Mouse (Mus musculus) stomach, embryonic 15.5 days (tissue): Measurements from ENCODE around the gene Dbt. TPM values are rescaled to one million over a fixed set of nuclear protein-coding genes. Genes with fewer than 3 reads are reported as not detected.

Experiments used
- ATAC-seq: fragments of 200-750 bp; cut with Nextera tagmentation; 2 replicates; pipeline ENCODE4 v1.8.0; 2017; ENCODE audit warnings: low read depth, moderate number of reproducible peaks, moderate TSS enrichment; ENCODE audit not compliant: insufficient read depth, low FRiP score
- H3K27ac ChIP-seq: fragments of 300-500 bp; sonication (generic); 2 replicates; pipeline ENCODE4 v1.5.1; 2015; ENCODE audit warnings: mild to moderate bottlenecking, inconsistent platforms
- H3K27me3 ChIP-seq: fragments of 300-500 bp; sonication (generic); replicated peaks from 2 replicates; pipeline ENCODE4 v1.6.1; 2015; ENCODE audit warnings: inconsistent platforms
- H3K36me3 ChIP-seq: fragments of 300-500 bp; sonication (generic); 2 replicates; pipeline ENCODE4 v1.6.1; 2015; ENCODE audit warnings: inconsistent platforms
- H3K4me1 ChIP-seq: fragments of 300-500 bp; sonication (generic); 2 replicates; pipeline ENCODE4 v1.6.1; 2015; ENCODE audit warnings: inconsistent platforms
- H3K4me2 ChIP-seq: fragments of 300-500 bp; sonication (generic); 2 replicates; pipeline ENCODE4 v1.6.1; 2015; ENCODE audit warnings: mild to moderate bottlenecking, inconsistent platforms
- H3K4me3 ChIP-seq: fragments of 300-500 bp; sonication (generic); replicated peaks from 2 replicates; pipeline ENCODE4 v1.5.1; 2015; ENCODE audit warnings: inconsistent platforms
- H3K9ac ChIP-seq: fragments of 300-500 bp; sonication (generic); 2 replicates; pipeline ENCODE4 v1.6.1; 2015; ENCODE audit warnings: inconsistent platforms
- H3K9me3 ChIP-seq: fragments of 300-500 bp; sonication (generic); 2 replicates; pipeline ENCODE4 v1.6.1; 2016; ENCODE audit warnings: inconsistent platforms
- WGBS: fragments of 180-500 bp; shearing (Covaris S2); methylation state at CpG from one replicate; pipeline ENCODE4 v1.1.7; 2015; 5-methylcytosine and 5-hydroxymethylcytosine counted together
- polyA plus RNA-seq: library from polyadenylated mRNA; unstranded; fragments of >200 nt; fragmentation: Nextera tagmentation; extraction: Ambion mirVana; gene quantifications from 2 replicates; pipeline ENCODE4 v1.2.1, GENCODE M21; 2015

The Dbt gene
- polyA plus RNA-seq: 22.2 and 27.9 TPM in 2 replicates

DNA sequence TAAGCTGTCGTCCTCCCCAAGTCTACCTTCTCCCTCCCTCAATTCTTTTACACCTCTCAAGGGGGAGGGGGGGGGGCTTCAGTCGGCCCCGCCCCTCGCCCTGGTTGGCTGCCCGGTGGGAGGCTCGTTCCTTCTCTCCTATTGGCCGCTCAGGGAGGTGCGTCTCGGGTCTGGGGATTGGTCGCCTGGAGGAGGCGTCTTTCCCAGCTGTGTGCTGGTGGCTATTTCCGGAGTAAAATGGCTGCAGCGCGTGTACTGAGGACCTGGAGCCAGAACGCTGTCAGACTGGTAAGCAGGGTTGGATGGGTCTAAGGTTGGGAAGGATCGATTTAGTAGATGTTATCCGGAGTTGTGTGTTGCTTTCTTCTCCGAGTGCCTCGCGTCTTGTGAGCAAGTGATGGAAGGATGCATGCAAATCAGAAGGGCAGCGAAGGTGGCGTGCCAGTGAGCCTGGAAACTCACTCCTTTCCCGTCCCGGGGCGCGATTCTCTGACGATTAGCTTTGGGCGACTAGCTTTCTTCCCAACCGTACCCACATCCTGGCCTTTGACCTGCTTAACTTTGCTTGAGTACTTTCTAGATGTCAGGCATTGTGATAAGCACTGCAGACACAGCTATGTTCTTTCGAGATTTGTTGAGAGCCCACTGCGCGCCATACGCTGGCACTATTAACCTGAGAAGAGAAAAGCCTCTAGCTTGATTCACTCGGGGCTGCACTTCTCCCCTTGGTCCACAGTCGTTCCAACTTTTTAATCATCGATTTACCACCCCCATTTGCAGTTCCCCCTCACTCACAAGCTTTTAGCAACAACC lies at the start of gene Dbt:
Gene Dbt (plus strand): TSS at position 167 of the 813 bp plus-strand sequence.
- Histone ChIP-seq H3K27me3 (no peaks in the 10 kb centered on the region), H3K36me3 (no peaks in the 10 kb centered on the region), H3K9ac (peak within 1 kb of the TSS; percentile 14; the same call in 1 of the 2 replicates), H3K9me3 (no peaks in the 10 kb centered on the region), H3K27ac (peak within 1 kb of the TSS; percentile 4; the same call in 1 of the 2 replicates), H3K4me3 (peak within 1 kb of the TSS; percentile 70), H3K4me1 (peaks cover 10% of the 10 kb centered on the region; the same call in 1 of the 2 replicates), H3K4me2 (peak within 1 kb of the TSS; percentile 72)
- ATAC-seq: peak; percentile 92
- 2% methylated on average over 36 of the region's 36 CpGs for WGBS

GRCm38 (mm10) chr3:116464318-116464717 lies 48.6 kb upstream of the Dbt start:
- H3K36me3 ChIP-seq: no peaks in the 10 kb centered on the region
- H3K9ac ChIP-seq: no peak overlapping the region
- no peak overlapping the region for H3K27ac ChIP-seq
- H3K9me3 ChIP-seq: no peaks in the 10 kb centered on the region
- ATAC-seq: no peak
- 42% methylated on average over 2 of the region's 2 CpGs for WGBS
- H3K4me3 ChIP-seq: no peak overlapping the region
- no peak overlapping the region for H3K4me2 ChIP-seq
- no peaks in the 10 kb centered on the region for H3K27me3 ChIP-seq
- no peaks in the 10 kb centered on the region for H3K4me1 ChIP-seq

DNA sequence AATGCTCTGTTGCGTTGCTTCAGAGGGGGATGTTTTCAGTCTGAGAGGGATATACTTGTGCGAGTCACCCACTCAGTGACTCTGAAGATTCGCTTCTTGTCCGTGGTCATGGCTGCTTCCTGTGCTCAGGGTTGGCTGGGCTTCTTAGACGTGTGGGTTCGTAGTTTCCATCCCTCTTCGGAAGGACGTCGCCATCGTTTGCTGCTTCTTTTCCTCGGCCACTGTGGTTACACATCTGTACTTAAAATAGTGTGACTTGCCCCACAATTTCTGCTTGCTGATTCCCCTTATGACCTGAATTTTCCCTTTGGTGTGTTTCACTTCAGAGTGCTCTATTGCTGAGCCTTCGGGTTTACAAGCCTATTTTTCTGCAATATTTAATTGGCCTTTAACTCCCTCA lies 47.2 kb upstream of the Dbt start:
- WGBS: 80% methylated on average over 12 of the region's 12 CpGs
- Histone ChIP-seq H3K9me3 (no peaks in the 10 kb centered on the region), H3K27ac (no peak overlapping the region)

DNA sequence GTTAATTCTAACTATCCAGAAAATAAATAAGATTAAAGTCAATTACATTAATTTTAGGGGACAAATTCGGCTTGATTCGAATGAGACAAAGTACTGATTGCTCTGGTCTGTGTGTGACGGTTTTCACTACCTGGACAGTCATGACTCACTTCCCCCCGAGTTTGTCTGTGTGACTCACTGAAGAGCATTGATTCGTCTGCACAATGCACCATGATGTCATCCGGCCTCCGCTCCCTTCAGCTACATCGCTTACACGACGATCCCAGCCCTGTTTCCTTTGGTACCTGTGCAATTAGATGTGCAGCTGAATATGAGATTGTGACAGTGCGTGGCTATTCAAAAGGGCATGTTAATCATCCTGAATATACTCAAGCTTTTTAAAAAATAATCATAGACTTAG lies 38.3 kb upstream of the Dbt start:
- no peaks in the 10 kb centered on the region for H3K4me1 ChIP-seq
- no peaks in the 10 kb centered on the region for H3K36me3 ChIP-seq
- no peaks in the 10 kb centered on the region for H3K27me3 ChIP-seq
- no peaks in the 10 kb centered on the region for H3K9me3 ChIP-seq
- WGBS: 65% methylated on average over 11 of the region's 11 CpGs
- no peak overlapping the region for H3K9ac ChIP-seq
- no peak overlapping the region for H3K27ac ChIP-seq
- H3K4me2 ChIP-seq: no peak overlapping the region
- no peak overlapping the region for H3K4me3 ChIP-seq
- ATAC-seq: no peak

More for the DNA sequence above, 47.2 kb upstream of the Dbt start:
- no peaks in the 10 kb centered on the region for H3K36me3 ChIP-seq
- no peak for ATAC-seq
- H3K4me1 ChIP-seq: no peaks in the 10 kb centered on the region
- no peak overlapping the region for H3K4me2 ChIP-seq
- H3K27me3 ChIP-seq: no peaks in the 10 kb centered on the region
- no peak overlapping the region for H3K9ac ChIP-seq
- H3K4me3 ChIP-seq: no peak overlapping the region

GRCm38 (mm10) chr3:116476686-116477298 lies 36.1 kb upstream of the Dbt start:
- Histone ChIP-seq H3K4me1 (no peaks in the 10 kb centered on the region), H3K9me3 (no peaks in the 10 kb centered on the region), H3K4me3 (no peak overlapping the region), H3K9ac (no peak overlapping the region), H3K36me3 (no peaks in the 10 kb centered on the region), H3K4me2 (no peak overlapping the region), H3K27ac (no peak overlapping the region), H3K27me3 (no peaks in the 10 kb centered on the region)
- WGBS: 58% methylated on average over 5 of the region's 5 CpGs
- ATAC-seq: no peak

DNA sequence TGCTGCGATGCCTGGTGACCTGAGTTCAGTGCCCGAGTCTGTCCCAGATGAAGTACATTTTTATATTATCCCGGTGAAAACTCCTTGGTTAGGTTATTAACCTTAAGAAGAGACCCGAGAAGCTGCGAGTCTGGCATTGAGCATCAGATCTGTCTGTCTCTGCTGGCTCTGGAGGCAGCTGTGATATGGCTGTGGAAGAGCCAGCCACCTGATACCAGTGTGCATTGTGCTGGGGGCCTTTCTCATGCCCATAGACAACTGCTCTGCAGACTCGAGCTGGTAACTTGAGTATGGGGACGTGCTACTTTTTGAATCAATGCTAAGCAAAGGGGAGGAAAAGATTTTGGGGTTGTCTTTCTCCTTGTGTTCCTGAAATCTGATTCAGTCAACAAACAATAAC lies 35.5 kb upstream of the Dbt start:
- no peak overlapping the region for H3K27ac ChIP-seq
- WGBS: 79% methylated on average over 7 of the region's 7 CpGs
- no peaks in the 10 kb centered on the region for H3K9me3 ChIP-seq
- no peaks in the 10 kb centered on the region for H3K27me3 ChIP-seq
- no peak overlapping the region for H3K4me2 ChIP-seq
- H3K4me1 ChIP-seq: no peaks in the 10 kb centered on the region
- no peaks in the 10 kb centered on the region for H3K36me3 ChIP-seq
- H3K4me3 ChIP-seq: no peak overlapping the region
- no peak for ATAC-seq
- H3K9ac ChIP-seq: no peak overlapping the region

DNA sequence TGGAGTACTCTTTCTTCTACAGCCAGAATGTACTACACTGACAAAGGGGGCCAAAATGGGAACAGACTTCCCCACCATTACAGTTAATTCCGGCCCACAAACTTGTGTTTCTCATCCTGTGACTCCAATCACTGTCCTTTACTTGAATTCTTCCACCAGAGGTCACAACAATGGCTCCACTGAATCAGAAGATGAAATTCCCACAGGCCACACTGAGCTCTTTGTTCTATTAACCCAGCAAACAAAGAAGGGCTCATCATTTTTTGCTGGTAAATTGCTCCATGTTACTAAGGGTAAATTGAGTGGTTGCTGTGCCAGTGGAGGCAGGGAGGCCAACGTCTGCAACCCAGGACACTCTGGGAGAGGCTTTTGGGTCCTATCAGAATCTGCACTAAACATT lies 32.8 kb upstream of the Dbt start:
- ATAC-seq: no peak
- 81% methylated on average over 2 of the region's 2 CpGs for WGBS

GRCm38 (mm10) chr3:116480937-116481336 lies 31.9 kb upstream of the Dbt start:
- 32% methylated on average over 5 of the region's 5 CpGs for WGBS
- H3K27me3 ChIP-seq: no peaks in the 10 kb centered on the region
- no peaks in the 10 kb centered on the region for H3K9me3 ChIP-seq
- ATAC-seq: no peak
- H3K4me2 ChIP-seq: no peak overlapping the region
- no peak overlapping the region for H3K9ac ChIP-seq
- no peak overlapping the region for H3K27ac ChIP-seq
- no peaks in the 10 kb centered on the region for H3K36me3 ChIP-seq
- H3K4me3 ChIP-seq: no peak overlapping the region
- H3K4me1 ChIP-seq: no peaks in the 10 kb centered on the region

More for the DNA sequence above, 32.8 kb upstream of the Dbt start:
- H3K9ac ChIP-seq: no peak overlapping the region
- H3K4me3 ChIP-seq: no peak overlapping the region
- no peak overlapping the region for H3K4me2 ChIP-seq
- no peaks in the 10 kb centered on the region for H3K9me3 ChIP-seq
- no peaks in the 10 kb centered on the region for H3K36me3 ChIP-seq
- H3K27ac ChIP-seq: no peak overlapping the region
- H3K27me3 ChIP-seq: no peaks in the 10 kb centered on the region
- H3K4me1 ChIP-seq: no peaks in the 10 kb centered on the region

DNA sequence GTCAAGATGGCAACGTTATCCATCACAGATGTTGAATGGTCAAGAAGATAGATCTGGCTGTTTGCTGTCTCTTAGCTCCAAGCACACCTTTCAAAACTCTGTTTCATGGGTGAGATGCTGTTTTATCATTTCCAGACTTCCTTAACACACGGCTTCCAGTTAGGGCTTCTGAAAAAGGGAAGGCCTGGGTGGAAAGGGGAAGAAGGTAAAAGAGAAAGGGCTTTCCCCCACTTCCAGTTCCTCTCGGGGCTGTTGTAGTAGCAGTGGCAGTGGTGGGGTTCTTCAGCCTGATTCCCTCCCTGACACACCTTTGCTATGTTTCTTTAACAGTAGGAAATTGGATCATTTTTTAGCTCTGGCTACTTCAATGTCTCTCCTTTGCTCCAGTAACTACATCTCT lies 30.1 kb upstream of the Dbt start:
- Histone ChIP-seq H3K4me1 (no peaks in the 10 kb centered on the region), H3K27me3 (no peaks in the 10 kb centered on the region), H3K9ac (no peak overlapping the region), H3K27ac (no peak overlapping the region), H3K36me3 (peaks cover 2% of the 10 kb centered on the region), H3K4me3 (no peak overlapping the region), H3K9me3 (no peaks in the 10 kb centered on the region), H3K4me2 (no peak overlapping the region)
- WGBS: 77% methylated on average over 3 of the region's 3 CpGs
- no peak for ATAC-seq

DNA sequence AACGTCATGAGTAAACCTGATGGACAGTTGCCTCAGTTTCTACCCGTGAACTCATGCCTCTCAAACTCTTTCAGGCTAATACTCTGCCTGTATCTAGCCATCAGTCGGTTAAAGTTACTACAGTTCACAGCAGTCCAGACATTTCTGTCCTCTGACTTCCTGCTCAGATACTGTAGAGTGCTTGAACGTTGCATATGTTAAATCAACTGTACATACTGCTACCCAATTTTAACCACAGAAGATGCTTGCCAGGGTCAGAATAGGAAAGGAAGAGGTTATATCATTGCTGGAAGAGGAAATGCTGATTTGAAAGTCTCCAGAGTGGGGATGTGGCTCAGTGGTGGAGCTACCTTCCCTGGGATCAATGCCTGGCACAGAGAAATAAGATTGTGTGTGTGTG lies 29.6 kb upstream of the Dbt start:
- 81% methylated on average over 4 of the region's 4 CpGs for WGBS

GRCm38 (mm10) chr3:116490920-116491319 lies 21.9 kb upstream of the Dbt start:
- 91% methylated on average over 5 of the region's 5 CpGs for WGBS
- Histone ChIP-seq H3K36me3 (peaks cover 44% of the 10 kb centered on the region), H3K4me2 (no peak overlapping the region), H3K4me1 (no peaks in the 10 kb centered on the region), H3K9me3 (no peaks in the 10 kb centered on the region), H3K27ac (no peak overlapping the region), H3K9ac (no peak overlapping the region), H3K27me3 (no peaks in the 10 kb centered on the region), H3K4me3 (no peak overlapping the region)
- ATAC-seq: no peak

More for the DNA sequence above, 29.6 kb upstream of the Dbt start:
- no peak overlapping the region for H3K9ac ChIP-seq
- H3K9me3 ChIP-seq: no peaks in the 10 kb centered on the region
- no peak for ATAC-seq
- no peak overlapping the region for H3K27ac ChIP-seq
- H3K4me1 ChIP-seq: no peaks in the 10 kb centered on the region
- H3K4me2 ChIP-seq: no peak overlapping the region
- peaks cover 7% of the 10 kb centered on the region for H3K36me3 ChIP-seq
- H3K27me3 ChIP-seq: no peaks in the 10 kb centered on the region
- H3K4me3 ChIP-seq: no peak overlapping the region

- Histone ChIP-seq H3K27me3 (no peaks in the 10 kb centered on the region), H3K9ac (no peak overlapping the region), H3K4me1 (no peaks in the 10 kb centered on the region), H3K36me3 (peaks cover 45% of the 10 kb centered on the region), H3K4me2 (no peak overlapping the region), H3K4me3 (no peak overlapping the region), H3K27ac (no peak overlapping the region), H3K9me3 (no peaks in the 10 kb centered on the region)
- no peak for ATAC-seq
- WGBS: 86% methylated on average over 1 of the region's 1 CpGs
Observed at GRCm38 (mm10) chr3:116491923-116492454, 20.9 kb upstream of the Dbt start.
